Mouse (Mus musculus): ENCODE results near the gene St6gal1.

DNA sequence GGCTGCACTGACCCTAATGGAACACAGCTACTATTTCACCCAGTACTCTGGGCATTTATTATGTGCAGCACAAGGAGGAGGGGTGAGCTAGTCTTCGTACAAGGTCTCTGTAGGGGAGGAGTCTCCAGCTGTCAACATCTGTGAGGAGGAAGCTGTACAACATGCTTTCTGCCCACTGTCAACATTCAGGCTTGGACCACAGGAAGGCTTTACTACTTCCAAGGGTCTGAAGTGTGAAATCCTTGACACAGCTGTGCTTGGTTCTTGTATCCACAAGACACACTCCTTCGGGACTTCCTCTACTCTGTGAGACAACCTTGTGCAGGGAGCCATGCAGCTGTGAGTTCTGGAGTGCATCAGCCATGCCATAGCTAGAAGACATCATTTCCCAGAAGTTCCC lies 147.8 kb downstream of the St6gal1 start:
- no peak for TF ChIP-seq CTCF (IDR thresholded peaks at IDR 0.05; ENCODE audit: control insufficient read depth, insufficient read depth, insufficient replicate concordance, low read depth, low read length)
- TF ChIP-seq POLR2A (IDR thresholded peaks at IDR 0.05; ENCODE audit: control insufficient read depth, low read depth, low read length): no peak
